Mouse (Mus musculus) CD4-positive helper T cell, adult 2 months (primary cell): Measurements from ENCODE around the gene Pkp1.

Source experiments
- DNase-seq: peaks from one replicate; pipeline ENCODE4 v3.0.0-alpha.2; 2012; ENCODE audit warnings: low read depth, missing footprints, low spot score

Gene Pkp1

DNA sequence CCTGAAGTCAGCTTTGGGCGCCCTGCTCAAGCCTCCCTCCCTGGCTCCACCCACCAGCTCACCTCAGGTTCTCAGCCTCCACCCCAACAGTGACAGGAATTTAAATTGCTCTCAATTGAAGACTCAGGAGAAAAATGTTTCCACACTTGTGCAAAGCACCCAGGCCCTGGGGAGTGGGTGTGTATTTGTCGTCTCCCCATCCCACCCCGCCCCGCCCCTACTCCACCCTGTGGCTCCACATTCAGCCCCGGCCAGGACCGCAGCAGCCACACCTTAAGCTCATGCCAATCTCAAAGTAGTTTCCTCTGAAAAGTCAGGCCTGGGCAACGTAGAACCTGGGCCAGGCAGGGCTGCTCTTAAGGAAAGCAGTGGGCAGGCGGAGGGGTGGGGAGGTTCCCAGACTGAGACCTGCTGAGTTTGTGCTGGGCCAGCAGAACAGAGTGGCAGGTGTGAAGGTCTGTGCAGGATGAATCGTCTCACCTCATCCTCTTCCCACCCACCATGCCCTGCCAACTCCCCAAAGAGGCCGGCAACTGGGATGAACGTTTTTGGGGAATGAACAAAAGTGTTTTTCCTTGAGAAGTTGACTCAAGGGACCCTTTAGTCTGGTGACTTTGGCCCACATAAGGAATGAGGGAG lies 61.8 kb downstream of the Pkp1 start:
- DNase-seq: no peak

DNA sequence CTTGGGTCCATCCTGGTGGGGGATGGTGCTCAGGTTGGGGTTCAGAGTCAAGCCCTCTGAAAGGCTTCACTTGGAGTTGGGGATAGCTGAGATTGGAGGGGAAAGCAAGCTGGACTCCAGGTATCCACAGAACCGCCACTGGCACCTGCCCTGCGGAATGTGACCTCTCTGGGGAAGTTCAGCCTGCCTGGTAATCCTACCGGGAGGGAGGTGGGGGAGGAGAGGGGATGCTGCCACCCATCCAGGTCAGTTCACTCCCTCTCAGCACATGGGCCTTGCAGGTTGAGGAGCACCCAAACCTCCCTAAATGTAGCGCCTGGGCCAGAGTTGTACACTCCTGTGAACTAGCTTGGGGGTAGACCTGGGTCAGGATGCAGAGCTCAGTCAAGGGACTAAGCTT lies 62.9 kb downstream of the Pkp1 start:
- no peak for DNase-seq

DNA sequence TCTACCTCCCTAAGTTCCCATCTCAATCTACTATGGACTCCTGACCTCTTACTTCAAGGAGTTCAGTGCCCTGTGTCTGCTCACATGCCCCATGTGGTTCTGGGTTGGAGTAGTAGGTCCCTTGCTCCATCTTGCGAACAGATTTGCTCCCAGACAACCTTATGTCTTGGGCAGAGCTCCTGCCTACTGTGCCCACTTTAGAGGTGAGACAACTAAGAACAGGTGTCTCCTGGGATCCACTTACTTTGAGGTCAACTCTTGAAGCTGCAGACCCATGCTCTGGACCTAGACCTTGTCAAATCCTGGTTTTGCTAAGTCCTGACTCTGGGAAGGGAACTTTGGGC lies 63.7 kb downstream of the Pkp1 start:
- no peak for DNase-seq

DNA sequence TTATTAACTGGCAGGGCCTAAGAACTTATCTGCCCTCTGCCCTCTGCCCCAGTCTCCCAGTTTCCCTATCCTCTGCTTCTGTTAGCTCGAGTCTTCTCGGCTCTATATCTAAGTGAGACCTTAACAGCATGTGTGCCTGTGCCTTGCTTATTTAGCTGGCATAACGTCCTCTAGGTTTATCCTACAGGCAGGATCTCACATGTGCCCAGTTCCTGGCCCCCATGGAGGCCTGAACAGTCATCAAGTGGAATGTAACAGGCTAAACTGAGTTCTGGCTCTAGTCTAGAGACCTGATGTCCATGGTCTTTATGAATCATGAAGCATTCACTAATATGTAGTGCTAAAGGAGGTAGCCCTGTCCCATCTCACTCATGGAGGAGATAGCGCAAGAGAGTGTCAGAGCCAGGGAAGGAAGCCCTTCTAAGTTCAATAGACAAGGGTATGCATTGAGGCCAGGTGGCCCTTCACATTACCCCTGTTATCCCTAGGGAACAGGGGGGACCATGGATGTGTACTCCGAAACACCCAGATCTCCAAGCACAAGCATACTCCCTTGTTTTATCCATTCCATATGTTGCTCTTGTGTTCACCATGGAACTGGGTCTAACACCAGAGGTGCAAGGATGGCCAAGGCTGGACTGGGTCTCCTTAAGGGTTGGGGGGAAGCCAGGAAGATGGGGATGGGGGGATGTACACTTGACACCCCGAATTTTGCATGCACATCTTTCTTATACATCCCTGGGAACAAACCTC lies 64.2 kb downstream of the Pkp1 start:
- DNase-seq: no peak

DNA sequence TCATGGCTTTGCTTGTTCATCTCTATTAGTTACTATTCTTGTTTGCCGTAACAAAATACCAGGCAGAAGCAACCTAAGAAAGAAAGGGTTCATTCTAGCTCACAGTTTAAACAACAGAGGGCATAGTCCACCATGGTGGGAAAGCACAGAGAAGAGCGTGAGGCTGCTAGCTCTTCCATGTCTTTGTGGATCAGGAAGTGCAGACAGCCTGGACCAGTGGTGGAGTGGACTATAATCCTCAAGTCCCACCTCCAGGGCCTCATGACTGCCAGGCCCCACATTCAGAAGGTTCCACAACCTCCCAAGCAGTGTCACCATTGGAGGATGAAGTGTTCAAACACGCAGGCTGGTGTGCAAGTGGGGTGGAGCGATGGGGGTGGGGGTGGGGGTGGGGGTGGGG lies 65.8 kb downstream of the Pkp1 start:
- no peak for DNase-seq

DNA sequence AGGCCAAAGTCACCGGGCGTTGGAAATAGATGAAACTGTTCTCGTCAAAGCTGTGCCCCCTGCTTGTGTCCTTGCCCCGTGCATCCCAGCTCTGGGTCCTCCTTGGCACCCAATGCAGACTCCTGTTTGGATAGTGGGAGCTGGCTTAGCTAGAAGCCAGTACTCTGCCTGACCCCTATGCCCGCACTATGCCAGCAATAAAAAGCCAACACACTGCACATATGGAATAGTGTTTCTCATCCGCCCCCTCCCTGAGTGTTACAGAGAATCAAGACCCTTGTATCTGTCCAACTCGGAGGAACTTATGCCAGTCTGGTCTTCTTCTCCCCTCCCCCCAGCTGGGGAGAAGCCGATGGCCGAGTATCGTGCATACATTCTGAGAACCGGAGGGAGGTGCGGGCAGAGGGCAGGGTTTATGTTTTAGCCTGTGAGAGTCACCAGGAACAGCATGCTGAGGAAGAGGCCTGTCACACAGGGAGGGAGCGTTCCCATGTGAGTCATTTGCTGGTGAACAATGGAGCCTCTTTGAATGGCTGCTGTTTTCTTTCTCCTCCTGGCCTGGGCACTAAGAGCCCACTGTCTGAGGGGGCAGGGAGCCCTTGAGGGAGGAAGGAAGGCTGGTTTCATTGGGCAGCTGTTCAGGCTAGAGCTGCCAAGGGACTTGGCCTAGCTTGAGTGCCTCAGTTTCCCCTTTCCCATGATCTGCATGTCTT lies 66.8 kb downstream of the Pkp1 start:
- DNase-seq: no peak

DNA sequence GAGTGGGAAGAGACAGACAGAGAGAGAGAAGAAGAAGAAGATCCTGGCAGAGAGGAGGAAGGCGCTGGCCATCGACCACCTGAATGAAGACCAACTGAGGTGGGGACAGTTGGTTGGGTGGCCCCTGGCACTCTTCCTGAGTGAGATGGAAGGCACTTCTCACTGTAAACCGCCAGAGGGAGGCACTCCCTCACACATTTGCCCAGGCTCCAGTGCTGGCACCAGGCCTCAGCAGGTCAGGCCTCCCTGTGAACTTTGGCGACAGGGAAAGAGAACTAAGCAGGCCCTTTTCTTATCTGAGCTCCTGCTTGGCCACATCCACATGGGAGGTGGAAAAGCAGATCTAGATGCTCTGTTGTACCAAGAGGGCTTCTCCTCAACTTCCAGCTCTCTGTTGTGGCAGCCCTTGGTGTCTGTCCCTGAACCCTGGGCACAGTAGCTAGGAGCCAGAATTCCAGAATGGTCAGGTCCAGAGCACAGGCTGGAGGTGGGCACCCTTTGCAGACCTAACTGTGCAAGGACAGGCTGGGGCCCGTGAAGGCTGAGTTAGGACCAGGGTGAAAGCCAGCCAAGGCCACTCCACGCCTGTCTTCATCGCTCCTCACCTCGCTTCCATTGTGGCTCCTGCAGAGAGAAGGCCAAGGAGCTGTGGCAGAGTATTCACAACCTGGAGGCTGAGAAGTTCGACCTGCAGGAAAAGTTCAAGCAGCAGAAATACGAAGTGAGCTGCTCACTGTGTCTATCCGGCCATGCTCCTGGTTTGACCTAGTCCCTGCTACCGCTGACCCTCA lies 68.1 kb downstream of the Pkp1 start:
- no peak for DNase-seq

DNA sequence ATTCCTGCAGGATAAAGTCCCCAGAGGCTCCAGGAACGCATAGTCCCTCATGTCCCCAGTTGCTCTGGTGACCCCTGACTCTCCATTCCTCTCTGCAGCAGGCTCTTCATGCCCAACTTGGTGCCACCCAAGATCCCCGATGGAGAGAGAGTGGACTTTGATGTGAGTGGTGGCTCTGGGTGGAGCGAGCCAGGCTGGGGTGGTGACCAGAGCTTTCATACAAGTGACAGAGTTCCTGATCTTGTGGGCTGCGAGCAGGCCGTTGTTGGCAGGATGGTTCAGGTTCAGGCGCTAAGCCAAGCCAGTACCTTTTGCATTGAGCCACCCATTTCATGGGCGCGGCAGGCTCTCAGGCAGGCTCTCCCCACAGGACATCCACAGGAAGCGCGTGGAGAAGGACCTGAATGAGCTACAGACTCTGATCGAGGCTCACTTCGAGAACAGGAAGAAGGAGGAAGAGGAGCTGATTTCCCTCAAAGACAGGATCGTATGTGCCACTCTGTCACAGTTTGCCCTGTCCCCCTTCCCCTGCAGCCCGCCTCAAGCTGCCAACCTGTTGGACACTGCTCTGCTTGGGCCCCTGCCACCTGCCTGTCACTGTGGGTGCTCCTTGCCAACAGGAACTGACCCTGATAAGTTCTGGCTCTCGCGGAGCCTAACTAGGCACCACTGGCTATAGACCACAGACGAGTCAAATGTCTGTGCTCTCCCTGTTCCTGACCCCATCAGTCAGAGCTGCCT lies 71.2 kb downstream of the Pkp1 start:
- DNase-seq: no peak

DNA sequence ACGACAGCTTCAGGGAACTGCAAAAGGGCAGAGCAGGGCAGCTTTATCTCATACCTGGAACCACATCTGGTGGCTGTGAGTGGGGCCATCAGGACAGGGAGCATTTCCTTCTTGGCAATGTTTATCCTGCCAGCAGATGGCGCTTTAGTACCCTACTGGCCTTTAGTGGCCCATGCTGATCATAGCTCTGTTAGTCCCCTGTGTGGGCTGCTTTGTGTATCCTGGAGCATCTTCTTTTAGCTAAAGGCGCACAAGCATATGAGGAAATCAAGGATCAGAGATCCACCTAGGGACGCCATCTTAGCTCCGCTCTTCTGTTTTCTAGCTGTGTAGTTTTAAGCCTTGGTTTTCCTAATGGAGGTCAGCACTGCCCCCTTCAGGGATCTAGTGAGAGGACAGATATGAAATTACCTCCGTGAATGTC lies 71.9 kb downstream of the Pkp1 start:
- DNase-seq: peak; percentile 48

DNA sequence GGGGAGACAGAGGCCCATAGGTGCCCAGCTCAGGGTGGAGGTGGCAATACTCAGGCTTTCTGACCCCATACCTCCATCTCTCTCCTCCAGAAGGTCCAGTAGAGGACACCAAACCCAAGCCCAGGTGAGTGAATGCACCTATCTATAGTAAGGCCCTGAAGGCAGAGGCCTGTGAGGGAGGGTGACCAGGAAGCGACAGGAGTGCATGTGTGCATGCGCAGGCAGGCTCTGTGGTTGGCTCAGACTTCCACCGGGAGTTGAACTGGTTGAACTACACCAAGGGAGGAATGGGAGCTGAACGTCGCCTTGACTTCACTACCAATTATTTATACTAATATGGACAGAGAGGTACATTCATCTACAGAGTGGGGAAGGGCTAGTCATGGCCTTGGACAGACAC lies 72.4 kb downstream of the Pkp1 start:
- no peak for DNase-seq

DNA sequence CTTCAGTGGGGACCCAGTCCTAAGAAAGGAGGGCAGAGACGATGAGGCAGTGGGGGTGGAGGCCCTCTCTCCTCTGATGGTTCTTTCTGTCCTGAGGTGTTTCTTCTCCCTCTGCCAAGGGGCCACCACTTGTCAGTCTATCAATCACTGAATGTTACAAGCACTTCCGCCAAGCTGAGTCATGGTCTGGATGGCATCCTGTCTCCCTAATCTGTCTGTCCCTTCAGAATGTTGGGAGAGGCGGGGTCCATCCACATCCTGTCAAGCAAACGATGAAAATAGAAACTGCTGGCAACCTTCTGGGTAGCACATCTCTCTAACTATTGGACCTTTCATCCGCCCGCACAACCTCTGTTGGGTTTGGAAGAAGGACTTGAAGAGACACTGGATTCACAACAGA lies 74.5 kb downstream of the Pkp1 start:
- no peak for DNase-seq

DNA sequence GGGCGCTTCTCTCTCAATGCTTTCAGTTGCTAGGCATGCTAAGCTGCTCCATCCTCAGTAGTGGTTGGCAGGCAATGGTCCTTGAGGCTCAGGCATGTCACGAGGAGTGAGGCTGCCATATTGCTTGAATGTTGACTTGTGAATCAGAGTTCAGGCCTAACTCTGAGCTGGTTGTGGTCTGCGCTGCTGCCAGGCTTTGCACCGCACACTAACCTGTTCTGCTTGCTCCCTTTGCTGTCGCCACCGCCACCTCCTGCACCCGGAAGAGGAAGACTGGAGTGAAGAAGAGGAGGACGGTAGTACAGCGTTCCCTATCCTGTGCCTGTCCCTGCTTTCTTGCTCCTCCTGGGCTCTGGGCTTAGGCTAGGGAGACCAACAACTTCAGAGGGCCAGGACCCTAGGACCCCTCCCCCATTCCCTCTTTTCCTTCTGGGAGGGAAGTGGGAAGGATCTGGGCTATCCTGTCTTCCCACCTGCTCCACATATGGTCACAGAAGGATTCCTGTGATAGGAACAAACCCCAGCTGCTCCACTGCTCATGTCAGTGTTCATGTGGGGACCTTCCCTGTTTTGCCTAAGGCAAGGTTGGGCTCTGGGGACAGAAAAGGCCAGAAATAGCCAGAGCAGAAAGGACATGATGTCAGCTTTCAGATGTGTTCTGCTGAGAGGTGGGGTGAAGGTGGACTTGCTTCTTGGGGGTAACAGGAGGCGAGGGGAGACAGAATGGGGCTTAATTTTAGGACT lies 75.3 kb downstream of the Pkp1 start:
- DNase-seq: no peak

DNA sequence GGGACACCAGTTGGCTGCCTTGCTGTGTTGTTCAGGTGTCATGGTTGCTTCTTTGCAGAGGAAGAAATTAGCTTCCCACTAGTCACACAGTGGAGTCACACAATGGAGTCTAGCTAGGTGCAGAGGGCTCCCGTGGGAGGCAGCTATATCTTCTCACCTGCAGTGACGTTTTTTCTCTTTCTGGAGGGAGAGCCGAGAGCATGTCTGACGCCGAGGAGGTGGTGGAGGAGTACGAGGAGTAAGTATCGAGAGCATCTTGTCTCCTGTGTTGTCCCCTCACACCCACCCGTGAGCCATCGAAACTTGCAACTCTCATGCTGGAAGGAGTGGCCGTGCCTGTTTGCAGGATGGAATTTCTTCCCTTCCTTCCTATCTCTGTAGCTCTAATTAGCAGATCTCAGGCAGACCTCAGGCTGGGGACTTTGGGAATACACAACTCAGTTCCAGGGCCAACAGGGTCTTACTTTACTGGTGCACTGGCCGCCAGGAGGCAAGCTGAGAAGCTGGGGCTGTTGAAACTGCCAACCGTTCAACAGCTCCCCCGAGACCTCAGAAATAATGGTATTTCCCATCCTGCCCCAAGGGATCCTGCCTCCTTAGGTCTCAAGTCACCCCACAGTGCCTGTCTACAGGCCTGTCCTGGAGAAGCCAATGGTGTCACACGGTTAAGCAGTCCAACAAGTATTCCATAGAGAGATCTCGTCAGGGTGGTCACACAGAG lies 78.2 kb downstream of the Pkp1 start:
- no peak for DNase-seq

DNA sequence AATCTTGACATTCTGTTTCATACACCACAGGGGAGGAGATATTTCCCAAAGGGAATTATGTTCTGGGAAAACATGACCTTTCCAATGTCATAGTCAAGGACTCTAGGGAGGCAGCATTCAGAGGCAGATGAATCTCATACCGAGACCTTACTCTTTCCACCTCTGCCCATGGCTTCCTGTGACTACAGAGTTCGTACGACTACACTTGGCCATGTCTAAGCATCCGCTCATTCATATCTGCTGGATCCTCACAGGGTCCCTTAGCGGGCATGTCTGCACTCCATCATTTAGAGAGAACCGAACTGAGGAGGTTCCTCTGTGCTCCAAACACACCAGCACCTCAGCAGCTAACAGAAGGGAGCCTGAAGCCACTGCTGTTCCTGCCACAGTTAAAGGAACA lies 79.9 kb downstream of the Pkp1 start:
- DNase-seq: no peak

DNA sequence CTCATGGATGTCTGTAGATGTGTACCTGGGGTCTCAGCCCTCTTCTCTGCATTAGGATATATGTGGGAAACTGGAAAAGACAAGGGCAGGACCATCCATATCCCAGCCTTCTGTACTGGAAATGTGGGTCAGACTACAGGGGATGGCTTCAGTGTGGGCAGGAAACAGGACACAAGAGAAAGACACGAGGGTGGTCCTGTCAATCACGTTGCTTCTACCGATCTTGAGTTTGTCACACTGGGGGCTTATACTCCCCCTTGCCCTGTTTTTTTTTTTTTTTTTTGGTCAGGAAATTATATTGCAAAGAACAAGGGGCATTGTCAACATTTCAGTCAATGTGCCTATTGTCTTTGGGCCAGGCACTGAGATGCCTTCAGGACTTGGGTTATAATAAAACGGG lies 80.4 kb downstream of the Pkp1 start:
- no peak for DNase-seq

DNA sequence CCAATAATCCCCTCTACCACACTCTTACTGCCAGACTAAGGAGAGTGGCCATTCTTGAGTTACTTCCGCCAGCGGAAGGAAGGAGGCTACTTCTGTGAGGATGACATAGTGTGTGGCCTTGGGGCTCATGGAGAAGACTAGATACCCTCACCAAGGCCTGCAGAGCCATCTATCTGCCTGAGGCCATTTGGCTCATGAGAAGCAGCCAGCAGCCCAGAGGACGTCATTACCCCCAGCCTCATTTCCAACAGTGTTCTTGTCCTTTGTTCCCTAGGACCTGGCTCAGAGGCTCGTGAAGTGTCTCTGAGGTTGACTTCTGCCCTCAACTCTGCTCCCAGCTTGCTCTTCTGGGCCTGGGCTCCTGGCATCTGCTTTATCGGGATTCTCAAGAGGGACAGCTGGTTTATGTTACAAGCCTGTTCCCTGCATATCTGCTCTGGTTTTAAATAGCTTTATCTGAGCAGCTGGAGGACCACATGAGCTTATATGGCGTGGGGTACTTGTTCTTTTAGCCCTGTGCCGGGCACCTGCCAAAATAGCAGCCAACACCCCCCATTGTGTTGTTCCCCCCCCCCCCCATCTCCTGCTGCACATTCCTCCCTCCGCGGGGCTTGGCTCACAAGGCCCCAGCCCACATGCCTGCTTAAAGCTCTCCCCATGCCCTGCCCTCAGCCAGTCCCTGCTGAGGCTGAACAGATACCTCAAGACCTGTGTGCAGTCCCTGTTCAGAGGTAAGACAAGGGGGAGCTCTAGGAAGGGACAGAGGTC lies 83.1 kb downstream of the Pkp1 start, which contains the start of gene Tnnt2:
Gene Tnnt2, plus strand, starts transcription at position 639 of the 768 bp plus-strand sequence.
- DNase-seq: no peak

DNA sequence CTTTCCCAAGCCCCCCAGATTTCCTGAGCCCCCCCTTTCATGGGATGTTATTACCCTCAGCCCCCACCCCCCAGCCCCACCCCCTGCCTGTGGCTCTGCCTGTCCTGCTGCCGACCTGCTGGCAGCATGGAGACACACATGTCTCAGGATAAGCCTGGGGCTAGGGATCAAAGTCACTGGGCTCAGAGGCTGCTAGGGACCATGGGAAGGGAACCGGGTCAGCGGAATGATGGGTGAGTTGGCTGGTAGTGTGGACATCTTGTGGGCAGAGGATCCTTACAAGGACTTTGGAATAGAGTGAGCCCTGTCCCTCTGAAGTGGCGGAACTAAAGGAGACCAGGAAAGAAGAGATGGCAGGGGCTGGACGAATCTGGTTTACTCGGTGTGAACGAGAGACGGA lies 84.0 kb downstream of the Pkp1 start:
- DNase-seq: no peak

DNA sequence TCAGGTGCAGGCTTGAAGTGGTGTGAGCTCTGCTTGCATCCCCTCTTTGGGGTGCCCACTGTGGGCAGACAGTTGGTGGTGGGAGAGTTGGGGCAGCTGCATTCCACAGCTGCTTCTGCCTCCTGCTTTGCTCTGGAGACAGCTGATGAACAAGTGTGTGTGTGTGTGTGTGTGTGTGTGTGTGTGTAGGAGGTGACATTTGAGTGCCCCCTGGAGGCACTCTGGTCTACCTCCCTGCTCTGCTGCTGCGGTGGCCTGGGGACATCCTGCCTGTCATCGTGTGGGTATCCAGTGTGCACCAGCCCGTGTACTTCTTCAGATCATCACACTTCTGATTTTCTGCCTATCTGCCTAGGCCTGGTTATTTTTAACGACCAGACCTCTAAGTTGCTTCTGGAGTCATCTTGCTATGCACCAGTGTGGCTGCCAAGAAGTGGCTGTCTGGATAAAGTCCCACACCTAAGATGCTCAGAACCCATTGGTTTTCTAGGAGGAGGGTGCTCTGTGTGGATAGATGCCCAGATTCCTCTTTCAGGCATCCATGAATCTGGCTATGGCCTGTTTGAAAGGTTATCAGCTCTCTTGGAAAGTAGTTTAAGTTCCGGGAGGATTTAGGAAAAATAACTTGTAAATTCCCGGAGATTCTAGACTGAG lies 84.7 kb downstream of the Pkp1 start:
- DNase-seq: no peak

DNA sequence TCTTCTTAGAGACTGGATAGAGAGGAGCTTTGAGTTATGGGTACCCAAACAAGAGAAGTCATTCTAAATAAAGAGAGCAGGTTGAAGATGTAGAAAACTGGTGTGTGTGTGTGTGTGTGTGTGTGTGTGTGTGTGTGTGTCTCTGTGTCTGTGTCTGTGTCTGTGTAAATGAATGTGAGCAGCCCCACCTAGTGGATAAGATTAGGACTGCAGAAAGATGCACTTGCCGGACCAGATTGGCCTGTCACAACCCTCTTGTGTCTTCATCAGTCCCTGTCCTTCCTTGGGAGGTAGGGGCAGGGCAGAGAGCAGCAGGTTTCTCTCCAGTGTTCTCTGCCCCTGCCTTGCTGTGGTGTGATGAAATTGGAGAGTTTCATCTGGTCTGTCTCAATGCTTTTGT lies 90.1 kb downstream of the Pkp1 start:
- DNase-seq: peak; percentile 75
